Mouse (Mus musculus) thymus, adult 2 months (tissue): ENCODE results near the gene Bcl11a.

Experiments used
- CTCF ChIP-seq: fragments of 200-500 bp; IDR thresholded peaks from 2 replicates; pipeline ENCODE4 v1.5.1; 2012; ENCODE audit warnings: mild to moderate bottlenecking, control low read depth, low read length, moderate library complexity, borderline replicate concordance; ENCODE audit not compliant: control insufficient read depth, poor library complexity, insufficient read depth; ENCODE audit errors: extremely low read depth
- POLR2A ChIP-seq: fragments of 200-500 bp; IDR thresholded peaks from 2 replicates; pipeline ENCODE4 v1.6.1; 2012; ENCODE audit warnings: mild to moderate bottlenecking, low read length, control low read depth, moderate library complexity; ENCODE audit not compliant: control insufficient read depth, poor library complexity, insufficient read depth; ENCODE audit errors: extremely low read depth

- TF ChIP-seq POLR2A (no peak), CTCF (no peak)
These were observed at the start of gene Bcl11a for GRCm38 (mm10) chr11:24077795-24078705.
